Mouse (Mus musculus) MEL (cell line): Measurements from ENCODE around the gene Cox7a1.

Experiments used
- CTCF ChIP-seq, 3 experiments: IDR thresholded peaks in 2 of 3; conservative IDR thresholded peaks in 1 of 3; 2 replicates each; pipeline ENCODE4 v1.5.1; 2011 to 2012; ENCODE audit warnings: low read length in 3 of 3, low read depth in 2 of 3, mild to moderate bottlenecking in 2 of 3, improper control_type of control experiment in 1 of 3, inconsistent platforms in 1 of 3, mixed read lengths in 1 of 3, moderate library complexity in 1 of 3; ENCODE audit not compliant: control insufficient read depth in 1 of 3, insufficient read depth in 1 of 3, poor library complexity in 1 of 3, severe bottlenecking in 1 of 3
- ELF1 ChIP-seq: IDR thresholded peaks from 2 replicates; pipeline ENCODE4 v1.6.1; 2014; ENCODE audit warnings: low read depth, mild to moderate bottlenecking, inconsistent platforms, low read length, improper control_type of control experiment, moderate library complexity
- EP300 ChIP-seq, 2 experiments: IDR thresholded peaks; 2 replicates each; pipeline ENCODE4 v1.6.1; 2011; ENCODE audit warnings: improper control_type of control experiment in 2 of 2, low read length in 2 of 2, low read depth in 1 of 2, mild to moderate bottlenecking in 1 of 2
- GATA1 ChIP-seq: IDR thresholded peaks from 2 replicates; pipeline ENCODE4 v1.6.1; 2011; ENCODE audit warnings: low read depth, low read length, improper control_type of control experiment
- JUND ChIP-seq: IDR thresholded peaks from 2 replicates; pipeline ENCODE4 v1.6.1; 2011; ENCODE audit warnings: low read depth, mild to moderate bottlenecking, improper control_type of control experiment, low read length
- POLR2A ChIP-seq, 2 experiments: IDR thresholded peaks; 2 replicates each; pipeline ENCODE4 v1.6.1; 2011 to 2012; ENCODE audit warnings: low read length in 2 of 2, mild to moderate bottlenecking in 2 of 2, control low read depth in 1 of 2, improper control_type of control experiment in 1 of 2, low read depth in 1 of 2, moderate library complexity in 1 of 2; ENCODE audit not compliant: control insufficient read depth in 1 of 2, insufficient read depth in 1 of 2, poor library complexity in 1 of 2
- TAL1 ChIP-seq: IDR thresholded peaks from 2 replicates; pipeline ENCODE4 v1.6.1; 2012; ENCODE audit warnings: mild to moderate bottlenecking, inconsistent platforms, low read length, moderate library complexity, mixed read lengths
- ZNF384 ChIP-seq: IDR thresholded peaks from 2 replicates; pipeline ENCODE4 v1.6.1; 2012; ENCODE audit warnings: low read depth, mild to moderate bottlenecking, inconsistent platforms, low read length, improper control_type of control experiment

DNA sequence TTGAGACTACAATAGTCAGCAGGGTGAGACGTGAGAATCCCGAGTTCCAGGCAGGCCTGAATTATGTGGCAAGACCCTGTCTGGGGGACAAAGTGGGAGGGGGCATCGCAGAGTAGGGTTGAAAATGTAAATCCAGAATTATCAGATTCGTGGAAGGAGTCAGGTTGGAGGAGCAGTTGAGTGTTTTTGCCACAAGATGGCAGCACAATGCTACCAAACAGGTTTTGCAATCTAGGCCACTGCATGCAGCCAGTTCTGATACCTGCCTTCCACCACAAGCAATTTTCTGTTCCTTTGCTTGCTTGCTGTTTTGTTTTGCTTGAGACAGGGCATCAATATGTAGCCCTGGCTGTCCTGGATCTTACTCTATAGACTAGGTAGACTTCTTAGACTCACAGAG, 2.6 kb upstream of the Cox7a1 start:
- TF ChIP-seq JUND = no peak
- no peak for TF ChIP-seq POLR2A (IDR thresholded peaks at IDR 0.05; ENCODE audit: control insufficient read depth in 1 of 2, insufficient read depth in 1 of 2, low read depth in 1 of 2, low read length in 2 of 2, poor library complexity in 1 of 2)
- TF ChIP-seq CTCF (IDR thresholded peaks at IDR 0.05 in 2 of 3, conservative IDR thresholded peaks at IDR 0.05 in 1 of 3; ENCODE audit: control insufficient read depth in 1 of 3, insufficient read depth in 1 of 3, low read depth in 2 of 3, low read length in 3 of 3, poor library complexity in 1 of 3, severe bottlenecking in 1 of 3) = peak; percentile 59 to 68 (median 66)
- TF ChIP-seq GATA1 = 0 out of 2 replicates have a peak, but pooled peaks have one; percentile 11
- TF ChIP-seq ZNF384 = peak; percentile 94
- TF ChIP-seq EP300 (IDR thresholded peaks at IDR 0.05; ENCODE audit: low read depth in 1 of 2, low read length in 2 of 2) = no peak
- no peak for TF ChIP-seq ELF1
- no peak for TF ChIP-seq TAL1
